Mouse (Mus musculus) Patski (cell line): ENCODE measurements around the gene Prkag2. TPM values are rescaled to one million over a fixed set of nuclear protein-coding genes. Genes with fewer than 3 reads are reported as not detected.
"Not testable (repeated sequence)": the region's sequence is repeated elsewhere in the genome, so short reads cannot be mapped to it uniquely, and the experiment has no call there.

ENCODE experiments used
- ATAC-seq: fragments of 100-300 bp; one replicate; pipeline ENCODE4 v1.8.0; 2021
- CTCF ChIA-PET: fragments of 350-600 bp; sonication (Branson Sonifier 250); formaldehyde crosslinking; loops from one replicate; lab custom pipeline; 2022; ENCODE audit warnings: inconsistent platforms; lab: Charles Lee
- POLR2A ChIA-PET: fragments of 350-600 bp; sonication (Branson Sonifier 250); formaldehyde crosslinking; loops from one replicate; lab custom pipeline; 2022; ENCODE audit warnings: antibody characterized with exemption, inconsistent platforms; lab: Charles Lee
- DNase-seq: peaks from one replicate; pipeline ENCODE4 v3.0.0-alpha.2; 2011; ENCODE audit warnings: low read depth, low spot score
- H3K27me3 ChIP-seq: fragments of 371-371 bp; one replicate; pipeline ENCODE4 v1.5.1; 2021
- CTCF ChIP-seq: fragments of 100-300 bp; IDR thresholded peaks from one replicate; pipeline ENCODE4 v1.5.1; 2021
- in situ Hi-C: fragments of 300-500 bp; cut with MboI; formaldehyde crosslinking; loops from 3 replicates; pipeline ENCODE4 v1.11.1; 2018; ENCODE audit warnings: low pct_unique_long_range_greater_than_20kb, mixed read lengths
- polyA plus RNA-seq: library from polyadenylated mRNA; unstranded; gene quantifications from one replicate; pipeline ENCODE4 v1.2.3, GENCODE M21; 2021

Prkag2 gene
- polyA plus RNA-seq, 1 experiment from 2014 or later = 37.7 TPM

GRCm38 (mm10) chr5:24854256-24854655 lies 246.2 kb downstream of the Prkag2 start:
- no peak for DNase-seq
- no peak for TF ChIP-seq CTCF
- ChIA-PET POLR2A (no interaction called here), CTCF (interaction anchor here (0.7 to 1.4 kb wide), 5 partner anchors 9 to 35 kb away, joined by 3 to 4 read pairs (median 3); no protein-coding TSS in a partner anchor)
- in situ Hi-C loops = no loop called here
- H3K27me3 ChIP-seq = no peaks in the 10 kb centered on the region
- no peak for ATAC-seq

GRCm38 (mm10) chr5:24848261-24848660 lies 252.2 kb downstream of the Prkag2 start:
- CTCF ChIA-PET, H3K27me3 ChIP-seq, DNase-seq, in situ Hi-C loops, ATAC-seq, POLR2A ChIA-PET: not testable (repeated sequence)

- no peaks in the 10 kb centered on the region for H3K27me3 ChIP-seq
- in situ Hi-C loops = no loop called here
- ChIA-PET POLR2A (interaction anchor here (1.1 kb wide), 1 partner anchor 20 kb away, joined by 3 read pairs; no protein-coding TSS in a partner anchor), CTCF (interaction anchor here (0.8 to 3.4 kb wide), 2 partner anchors 34 to 163 kb away, joined by 3 to 10 read pairs; no protein-coding TSS in a partner anchor)
- DNase-seq (no peak), ATAC-seq (no peak)
- TF ChIP-seq CTCF = no peak
Measured at GRCm38 (mm10) chr5:24843841-24844240, 256.6 kb downstream of the Prkag2 start.

GRCm38 (mm10) chr5:24843103-24843475 lies 257.4 kb downstream of the Prkag2 start:
- DNase-seq (no peak), ATAC-seq (peak; percentile 24)
- in situ Hi-C loops = no loop called here
- no peak for TF ChIP-seq CTCF
- H3K27me3 ChIP-seq = no peaks in the 10 kb centered on the region
- ChIA-PET CTCF (interaction anchor here (0.8 to 3.4 kb wide), 5 partner anchors 11 to 167 kb away, joined by 3 to 10 read pairs (median 3); no protein-coding TSS in a partner anchor), POLR2A (interaction anchor here (0.5 to 1.1 kb wide), 3 partner anchors 13 to 64 kb away, joined by 3 read pairs; no protein-coding TSS in a partner anchor)

GRCm38 (mm10) chr5:24842274-24843102 lies 258.0 kb downstream of the Prkag2 start, which contains the start of gene Rheb:
Rheb (minus strand) TSS chr5:24842624.
- CTCF ChIA-PET = interaction anchor here (0.8 to 3.4 kb wide), 4 partner anchors 10 to 168 kb away, joined by 3 to 10 read pairs (median 4); no protein-coding TSS in a partner anchor
- ATAC-seq (peak; percentile 93), DNase-seq (peak; percentile 100)
- POLR2A ChIA-PET = interaction anchor here (0.5 to 1.1 kb wide), 4 partner anchors 12 to 140 kb away, joined by 3 to 6 read pairs (median 3); no protein-coding TSS in a partner anchor
- in situ Hi-C loops = no loop called here
- no peak for TF ChIP-seq CTCF
- no peaks in the 10 kb centered on the region for H3K27me3 ChIP-seq

GRCm38 (mm10) chr5:24841662-24842273 lies 258.7 kb downstream of the Prkag2 start:
- ChIA-PET POLR2A (interaction anchor here (0.5 kb wide), 1 partner anchor 141 kb away, joined by 6 read pairs; no protein-coding TSS in a partner anchor), CTCF (interaction anchor here (3.4 kb wide), 1 partner anchor 165 kb away, joined by 10 read pairs; no protein-coding TSS in a partner anchor)
- H3K27me3 ChIP-seq = no peaks in the 10 kb centered on the region
- in situ Hi-C loops = no loop called here
- TF ChIP-seq CTCF = no peak
- ATAC-seq = peak; percentile 3
- no peak for DNase-seq

GRCm38 (mm10) chr5:24840975-24841431 lies 259.4 kb downstream of the Prkag2 start:
- CTCF ChIA-PET = no interaction called here
- POLR2A ChIA-PET = no interaction called here
- ATAC-seq (no peak), DNase-seq (no peak)
- H3K27me3 ChIP-seq = no peaks in the 10 kb centered on the region
- in situ Hi-C loops = no loop called here
- no peak for TF ChIP-seq CTCF

GRCm38 (mm10) chr5:24834491-24834890 lies 266.0 kb downstream of the Prkag2 start:
- POLR2A ChIA-PET = no interaction called here
- in situ Hi-C loops = no loop called here
- ATAC-seq (no peak), DNase-seq (no peak)
- H3K27me3 ChIP-seq = no peaks in the 10 kb centered on the region
- CTCF ChIA-PET = interaction anchor here (1.9 kb wide), 1 partner anchor 32 kb away, joined by 6 read pairs; no protein-coding TSS in a partner anchor
- no peak for TF ChIP-seq CTCF

GRCm38 (mm10) chr5:24831912-24832311 lies 268.5 kb downstream of the Prkag2 start:
- no peaks in the 10 kb centered on the region for H3K27me3 ChIP-seq
- in situ Hi-C loops = no loop called here
- TF ChIP-seq CTCF = no peak
- no peak for ATAC-seq
- no peak for DNase-seq
- ChIA-PET POLR2A (interaction anchor here (0.8 to 1.0 kb wide), 2 partner anchors 16 to 29 kb away, joined by 3 read pairs; no protein-coding TSS in a partner anchor), CTCF (interaction anchor here (0.9 to 2.2 kb wide), 5 partner anchors 11 to 51 kb away, joined by 3 to 6 read pairs (median 3); partner anchors contain the start of gene Rheb)

GRCm38 (mm10) chr5:24828446-24828845 lies 272.0 kb downstream of the Prkag2 start:
- no peaks in the 10 kb centered on the region for H3K27me3 ChIP-seq
- ChIA-PET POLR2A (interaction anchor here (1.2 kb wide), 1 partner anchor 143 kb away, joined by 3 read pairs; the partner anchor contains the start of gene Nub1), CTCF (no interaction called here)
- TF ChIP-seq CTCF = no peak
- in situ Hi-C loops = no loop called here
- ATAC-seq (no peak), DNase-seq (no peak)
